Mouse (Mus musculus) left cerebral cortex, postnatal 36 days (tissue): Measurements from ENCODE around the gene Col1a1. TPM values are rescaled to one million over a fixed set of nuclear protein-coding genes. Genes with fewer than 3 reads are reported as not detected.
A peak's percentile ranks its signal among the peaks of the same experiment; 100 is the strongest.

Experiments
- DNase-seq, 2 experiments: peaks; one replicate each; pipeline ENCODE4 v3.0.0; 2021 to 2022; ENCODE audit warnings: low spot score in 2 of 2, mixed read lengths in 1 of 2
- intact Hi-C: fragments of 180-260 bp; cut with DNase I; formaldehyde crosslinking; loops from one replicate; pipeline ENCODE4 v1.15.1; 2025
- total RNA-seq, 2 experiments: library from RNA; stranded (reverse); gene quantifications; 2 replicates each; pipeline ENCODE4 v1.2.3; 2021

The Col1a1 gene
- total RNA-seq, 2 experiments from 2014 or later = 22.7 to 26.9 TPM

DNA sequence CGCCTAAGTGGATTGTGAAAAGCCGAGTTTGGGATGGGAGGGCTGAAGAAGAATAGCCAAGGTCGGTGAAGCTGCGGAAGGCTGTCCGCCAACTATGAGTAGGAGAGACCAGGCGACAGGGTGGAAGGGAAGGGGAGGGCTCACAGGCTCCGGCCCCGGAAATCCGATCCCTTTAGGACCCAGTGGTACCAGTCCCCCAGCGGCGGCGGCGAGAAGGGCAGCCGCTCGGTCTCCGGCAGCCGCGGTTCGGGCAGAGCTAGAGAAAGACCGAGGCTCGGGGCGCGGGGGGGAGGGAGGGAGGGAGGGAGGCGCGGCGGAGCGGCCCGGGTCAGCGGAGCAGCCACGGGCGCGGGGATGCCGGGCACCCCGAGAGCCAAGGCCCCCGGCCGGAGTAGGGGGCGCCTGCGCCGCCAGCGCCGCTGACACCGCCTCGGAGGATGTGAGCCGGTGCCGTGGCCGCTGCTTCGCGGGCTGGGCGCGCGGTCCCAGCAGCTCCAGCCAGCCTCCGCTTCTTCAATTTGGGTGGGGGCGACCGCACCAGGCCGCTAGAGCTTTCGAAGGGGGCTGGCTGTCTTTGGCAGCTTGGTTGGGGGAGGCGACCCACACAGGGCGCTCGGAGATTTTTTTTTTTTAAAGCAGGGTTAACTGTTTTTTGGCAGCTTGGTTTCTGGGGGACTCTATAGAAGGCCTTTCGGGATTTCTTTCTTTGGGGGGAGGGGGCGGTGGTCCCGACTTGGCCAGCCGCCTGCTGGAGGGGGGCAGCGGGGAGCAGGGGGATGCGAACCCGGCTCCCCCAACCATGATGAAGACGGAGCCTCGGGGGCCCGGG lies 54.9 kb downstream of the Col1a1 start, which contains the start of gene Ppp1r9b:
TSS of gene Ppp1r9b (plus strand) at position 287 of the 829 bp plus-strand sequence.
- intact Hi-C loops = loop anchor here (5.0 kb wide), 1 partner anchor 51 kb away; the partner anchor contains the start of gene Pdk2

DNA sequence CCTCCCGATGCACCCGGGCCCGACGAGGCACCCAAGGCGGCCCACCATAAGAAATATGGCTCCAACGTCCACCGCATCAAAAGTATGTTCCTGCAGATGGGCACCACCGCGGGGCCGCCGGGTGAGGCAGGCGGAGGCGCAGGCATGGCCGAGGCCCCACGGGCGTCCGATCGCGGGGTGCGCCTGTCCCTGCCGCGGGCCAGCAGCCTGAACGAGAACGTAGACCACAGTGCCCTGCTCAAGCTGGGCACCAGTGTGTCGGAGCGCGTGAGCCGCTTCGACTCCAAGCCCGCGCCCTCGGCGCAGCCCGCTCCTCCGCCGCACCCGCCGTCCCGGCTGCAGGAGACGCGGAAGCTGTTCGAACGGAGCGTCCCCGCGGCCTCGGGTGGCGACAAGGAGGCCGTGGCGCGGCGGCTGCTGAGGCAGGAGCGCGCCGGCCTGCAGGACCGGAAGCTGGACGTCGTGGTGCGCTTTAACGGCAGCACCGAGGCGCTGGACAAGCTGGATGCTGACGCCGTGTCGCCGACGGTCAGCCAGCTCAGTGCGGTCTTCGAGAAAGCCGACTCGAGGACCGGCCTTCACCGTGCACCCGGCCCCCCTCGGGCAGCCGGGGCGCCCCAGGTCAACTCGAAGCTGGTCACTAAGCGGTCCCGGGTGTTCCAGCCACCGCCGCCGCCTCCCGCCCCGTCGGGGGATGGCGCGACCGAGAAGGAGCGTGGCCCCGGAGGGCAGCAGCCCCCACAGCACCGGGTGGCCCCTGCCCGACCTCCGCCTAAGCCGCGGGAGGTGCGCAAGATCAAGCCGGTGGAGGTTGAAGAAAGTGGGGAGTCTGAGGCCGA lies 55.8 kb downstream of the Col1a1 start:
- peak in 1 of 2 experiments; percentile 69 for DNase-seq
- intact Hi-C loops = loop anchor here (5.0 kb wide), 1 partner anchor 50 kb away; the partner anchor contains the start of gene Pdk2

More for the DNA sequence above, 54.9 kb downstream of the Col1a1 start, which contains the start of gene Ppp1r9b:
- DNase-seq = peak; percentile 93

DNA sequence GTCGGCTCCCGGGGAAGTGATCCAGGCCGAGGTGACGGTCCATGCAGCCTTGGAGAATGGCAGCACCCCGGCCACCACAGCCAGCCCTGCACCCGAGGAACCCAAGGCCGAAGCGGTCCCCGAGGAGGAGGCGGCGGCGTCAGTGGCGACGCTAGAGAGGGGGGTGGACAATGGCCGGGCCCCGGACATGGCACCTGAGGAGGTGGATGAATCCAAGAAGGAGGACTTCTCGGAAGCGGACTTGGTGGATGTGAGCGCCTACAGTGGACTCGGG lies 56.4 kb downstream of the Col1a1 start:
- intact Hi-C loops = loop anchor here (5.0 kb wide), 1 partner anchor 50 kb away; the partner anchor contains the start of gene Pdk2
- DNase-seq = no peak

DNA sequence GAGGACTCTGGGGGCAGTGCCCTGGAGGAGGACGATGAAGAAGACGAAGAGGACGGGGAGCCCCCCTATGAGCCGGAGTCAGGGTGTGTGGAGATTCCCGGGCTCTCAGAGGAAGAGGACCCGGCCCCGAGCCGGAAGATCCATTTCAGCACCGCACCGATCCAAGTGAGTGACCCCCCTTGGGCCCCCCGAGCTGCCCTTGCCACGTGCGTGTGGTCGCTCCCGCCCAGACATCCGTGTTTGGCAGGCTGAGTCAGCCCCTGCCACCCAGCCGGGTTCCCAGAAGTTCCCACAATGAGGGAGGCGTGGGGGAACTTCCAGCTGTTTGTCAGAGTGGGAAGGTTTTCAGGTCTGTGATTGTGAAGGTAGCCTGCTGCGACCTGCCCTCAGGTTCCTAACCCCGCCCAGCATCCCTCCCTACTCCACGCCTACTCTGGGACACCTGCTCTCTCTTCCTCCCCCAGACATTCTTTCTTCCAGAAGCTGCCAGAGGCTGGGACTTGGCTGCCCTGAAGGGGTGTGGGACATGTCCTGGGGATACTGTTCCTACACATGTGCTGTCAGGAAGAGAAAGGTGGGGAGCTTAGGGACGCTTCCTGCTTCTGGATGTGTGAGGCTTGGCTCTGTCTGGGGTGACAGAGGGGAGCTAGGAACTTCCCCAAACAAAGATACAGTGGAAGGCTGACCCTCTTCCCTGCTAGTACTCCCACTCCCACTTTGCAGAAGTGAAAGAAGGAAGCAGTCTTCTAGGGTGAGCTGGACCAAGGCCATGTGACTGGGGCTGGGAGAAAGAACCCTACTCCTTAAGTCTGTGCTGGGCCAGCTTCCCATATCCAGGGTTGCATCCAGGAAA lies 57.0 kb downstream of the Col1a1 start:
- intact Hi-C loops = loop anchor here (5.0 kb wide), 1 partner anchor 49 kb away; the partner anchor contains the start of gene Pdk2

DNA sequence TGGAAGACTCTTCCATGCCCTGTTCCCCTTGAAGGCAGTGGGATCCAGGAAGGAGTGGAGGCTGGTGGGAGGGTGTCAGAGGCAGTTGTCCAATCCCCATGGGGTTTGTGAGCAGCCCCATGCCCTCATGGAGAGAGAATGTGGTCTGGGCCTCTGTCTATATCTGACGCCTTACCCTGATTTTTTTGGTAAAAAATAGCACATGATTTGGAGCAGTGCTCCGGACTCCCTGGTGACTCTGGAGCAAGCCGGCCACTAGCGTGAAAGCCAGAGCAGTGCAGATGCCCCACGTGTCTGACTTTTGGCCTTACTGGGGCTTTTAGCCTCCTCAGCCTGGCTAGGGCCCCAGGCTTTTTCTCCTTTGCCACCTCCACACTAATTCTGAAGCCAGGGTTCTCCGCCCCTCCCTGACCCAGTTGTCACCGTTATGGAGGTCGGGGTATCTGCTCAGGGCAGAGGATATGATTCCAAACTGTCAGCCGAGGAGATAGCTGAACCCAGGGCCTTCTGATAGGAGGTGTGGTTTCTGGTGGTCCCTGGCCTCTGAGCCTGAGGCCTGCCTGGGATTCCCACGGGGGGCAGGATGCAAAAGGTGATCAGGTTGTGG lies 58.3 kb downstream of the Col1a1 start:
- DNase-seq = no peak
- intact Hi-C loops = loop anchor here (5.0 kb wide), 1 partner anchor 48 kb away; the partner anchor contains the start of gene Pdk2

More for the DNA sequence above, 57.0 kb downstream of the Col1a1 start:
- peak in 1 of 2 experiments; percentile 49 for DNase-seq

DNA sequence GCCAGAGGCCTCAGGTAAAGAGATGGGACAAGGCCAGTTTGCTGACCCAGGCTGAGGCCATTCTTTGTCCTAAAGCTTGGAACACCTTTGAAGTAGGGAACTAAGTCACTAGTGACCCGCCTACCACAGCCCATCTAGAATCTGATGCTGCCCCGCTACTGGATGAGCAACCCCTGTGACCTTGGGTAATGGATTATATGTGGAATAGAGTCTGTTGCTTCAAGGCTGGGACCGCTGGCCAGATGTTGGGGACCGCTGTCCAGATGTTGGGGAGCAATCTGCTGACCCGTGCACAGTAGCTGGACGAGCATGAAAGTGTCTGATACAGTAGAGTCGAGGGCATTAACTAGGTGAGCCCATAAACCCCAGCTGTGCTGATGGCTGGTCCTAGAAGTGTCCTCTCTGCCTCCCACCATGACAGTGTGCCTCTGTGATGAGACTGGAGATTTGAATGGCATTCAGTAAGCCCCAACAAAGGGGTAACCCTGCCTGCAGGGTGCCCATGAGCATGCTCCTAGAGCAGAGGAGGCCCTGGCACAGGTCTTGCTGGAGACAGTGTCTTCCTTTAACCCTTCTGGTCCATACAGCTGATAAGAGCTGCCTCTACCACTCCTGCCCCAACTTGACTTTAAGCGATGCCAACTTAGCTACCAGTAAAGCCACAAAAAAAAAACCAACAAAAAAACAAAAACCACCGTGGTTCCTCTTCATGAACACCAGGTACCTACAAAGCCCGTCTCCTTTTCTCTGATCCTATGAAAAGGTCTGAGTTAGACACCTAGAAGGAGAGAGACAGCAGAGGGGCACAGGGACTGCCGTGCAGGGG lies 59.1 kb downstream of the Col1a1 start:
- intact Hi-C loops = loop anchor here (5.0 kb wide), 1 partner anchor 47 kb away; the partner anchor contains the start of gene Pdk2
- DNase-seq = no peak

DNA sequence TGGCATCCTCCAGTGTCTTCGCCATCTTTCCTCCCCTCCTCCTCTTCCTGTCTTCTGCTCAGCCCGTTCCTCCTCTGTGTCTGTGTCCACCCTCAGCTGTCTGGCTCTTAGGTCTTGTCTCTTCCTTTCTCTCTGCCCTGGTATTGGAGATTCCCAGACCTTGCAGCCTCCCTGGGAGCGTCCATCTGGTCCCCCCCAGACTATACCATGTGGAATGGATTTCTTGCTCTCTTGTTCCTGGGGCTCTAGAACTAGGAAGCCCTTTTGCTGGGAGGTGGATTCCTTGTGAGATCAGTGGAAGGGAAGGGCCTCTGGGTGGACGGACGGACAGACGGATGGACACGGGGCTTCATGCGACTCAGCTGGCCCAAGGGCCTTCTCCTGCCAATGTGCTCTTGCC lies 60.1 kb downstream of the Col1a1 start:
- no peak for DNase-seq
- intact Hi-C loops = no loop called here

DNA sequence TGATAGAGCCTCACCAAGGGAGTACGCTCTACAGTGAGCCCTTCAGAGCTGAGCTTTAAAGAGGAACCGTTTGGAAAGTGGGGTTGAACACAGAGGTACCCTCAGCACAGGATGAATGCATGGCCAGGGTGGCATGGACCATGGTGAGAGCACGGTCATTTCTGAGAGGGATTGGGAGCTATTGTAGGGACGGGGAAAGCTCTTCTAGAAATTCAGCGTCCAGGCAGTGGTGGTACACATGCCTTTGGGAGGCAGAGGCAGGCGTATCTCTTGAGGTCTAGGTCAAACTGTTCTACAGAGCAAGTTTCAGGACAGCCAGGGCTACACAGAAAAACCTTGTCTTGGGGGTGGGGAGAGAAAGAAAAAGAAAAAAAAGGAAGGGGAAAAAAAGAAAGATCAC lies 61.0 kb downstream of the Col1a1 start:
- intact Hi-C loops = no loop called here
- no peak for DNase-seq

DNA sequence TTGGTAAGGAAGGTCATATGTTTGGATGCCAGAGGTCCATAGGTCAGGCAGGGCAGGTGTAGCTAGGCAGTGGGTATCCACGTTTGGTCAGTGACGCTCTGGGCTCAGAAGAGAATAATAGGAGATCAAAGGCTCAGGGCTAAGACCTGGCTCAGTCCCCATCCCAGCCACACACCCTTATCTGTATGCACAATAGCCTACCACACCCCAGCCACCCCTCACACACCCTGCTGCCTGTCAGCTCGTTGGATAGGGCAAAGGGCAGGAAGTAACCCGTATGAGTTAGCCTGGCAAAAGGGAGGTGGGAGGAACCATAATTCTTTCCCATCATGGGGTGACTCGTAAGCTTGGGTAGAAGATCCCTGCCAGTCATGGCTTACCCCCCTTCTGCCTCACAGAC lies 61.6 kb downstream of the Col1a1 start:
- DNase-seq = no peak
- intact Hi-C loops = no loop called here

DNA sequence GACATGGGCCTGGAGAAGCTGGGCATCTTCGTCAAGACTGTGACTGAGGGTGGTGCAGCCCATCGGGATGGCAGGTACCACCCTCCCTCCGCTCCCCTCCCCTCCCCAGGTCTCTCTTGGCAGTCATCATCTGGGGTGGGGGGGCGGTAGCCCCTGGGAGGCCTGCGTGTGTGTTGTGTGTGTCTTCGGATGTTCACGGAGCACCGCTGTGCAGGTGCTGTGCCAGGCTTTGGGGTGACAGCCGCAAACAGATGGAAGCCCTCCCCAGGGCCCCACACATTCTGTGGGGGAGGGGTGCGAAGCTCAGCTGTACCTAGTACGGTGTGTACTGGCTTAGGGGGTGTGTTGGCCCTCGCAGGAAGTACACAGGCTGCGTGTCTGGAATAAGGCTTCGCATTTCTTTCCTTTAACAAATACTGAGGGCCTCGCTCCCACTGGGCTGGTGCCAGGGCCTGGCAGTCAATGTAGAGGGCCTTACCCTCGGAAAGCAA lies 62.1 kb downstream of the Col1a1 start:
- intact Hi-C loops = no loop called here
- peak in 1 of 2 experiments; percentile 71 for DNase-seq

DNA sequence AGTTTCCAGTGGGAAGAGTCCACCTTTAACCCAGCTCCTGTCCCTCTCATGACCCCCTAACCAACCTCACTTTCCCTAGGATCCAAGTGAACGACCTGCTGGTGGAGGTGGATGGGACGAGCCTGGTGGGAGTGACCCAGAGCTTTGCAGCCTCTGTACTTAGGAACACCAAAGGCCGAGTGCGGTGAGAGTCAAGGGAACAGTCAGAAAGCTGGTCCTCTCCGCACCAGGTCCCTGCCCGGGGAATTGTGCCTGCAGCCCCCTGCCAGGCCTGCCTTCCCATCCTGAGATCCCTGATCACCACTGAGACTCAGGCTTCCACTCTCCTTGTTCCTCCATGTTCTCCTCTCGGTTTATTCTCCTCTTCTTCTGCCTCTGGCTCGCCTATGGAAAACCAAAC lies 64.1 kb downstream of the Col1a1 start:
- DNase-seq = no peak
- intact Hi-C loops = loop anchor here (2.0 to 5.0 kb wide), 2 partner anchors 21 to 37 kb away; no protein-coding TSS in a partner anchor

DNA sequence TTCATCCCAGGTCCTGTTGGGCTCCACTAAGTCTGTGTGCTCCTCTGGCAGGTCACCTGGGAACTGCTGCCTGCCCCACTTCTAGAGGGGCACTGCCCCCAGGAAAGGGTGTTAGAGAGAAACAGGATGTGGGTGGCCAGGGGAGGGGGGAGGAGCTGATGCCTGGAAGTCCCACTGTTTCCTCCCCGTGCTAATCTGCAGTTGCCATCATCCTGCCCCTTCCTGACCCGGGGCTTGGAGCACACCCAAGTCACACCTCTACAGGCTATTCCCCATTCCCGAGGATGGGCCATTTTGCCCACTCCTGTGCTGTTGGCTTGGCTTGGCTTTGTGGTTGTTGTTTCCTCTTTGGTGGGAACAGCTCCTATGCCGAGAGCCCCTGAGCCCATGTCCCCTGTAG lies 64.5 kb downstream of the Col1a1 start:
- intact Hi-C loops = loop anchor here (2.0 to 5.0 kb wide), 2 partner anchors 22 to 37 kb away; no protein-coding TSS in a partner anchor
- no peak for DNase-seq

DNA sequence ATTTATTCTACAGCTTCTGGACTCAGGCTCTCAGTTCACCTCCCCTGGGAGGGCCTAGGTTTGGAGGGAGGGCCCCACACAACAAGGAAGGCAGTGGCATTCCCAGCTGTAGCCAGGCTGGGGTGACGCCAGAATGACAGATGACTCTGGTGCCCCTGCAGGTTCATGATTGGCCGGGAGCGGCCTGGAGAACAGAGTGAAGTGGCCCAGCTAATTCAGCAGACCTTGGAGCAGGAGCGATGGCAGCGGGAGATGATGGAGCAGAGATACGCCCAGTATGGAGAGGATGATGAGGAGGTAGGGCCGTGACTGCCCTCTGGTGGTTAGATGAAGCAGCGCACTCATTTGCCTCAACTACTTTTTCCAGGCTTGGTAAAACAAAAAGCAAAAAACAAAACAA lies 65.0 kb downstream of the Col1a1 start:
- intact Hi-C loops = loop anchor here (2.0 to 5.0 kb wide), 2 partner anchors 22 to 36 kb away; no protein-coding TSS in a partner anchor
- DNase-seq = peak in 1 of 2 experiments; percentile 57

DNA sequence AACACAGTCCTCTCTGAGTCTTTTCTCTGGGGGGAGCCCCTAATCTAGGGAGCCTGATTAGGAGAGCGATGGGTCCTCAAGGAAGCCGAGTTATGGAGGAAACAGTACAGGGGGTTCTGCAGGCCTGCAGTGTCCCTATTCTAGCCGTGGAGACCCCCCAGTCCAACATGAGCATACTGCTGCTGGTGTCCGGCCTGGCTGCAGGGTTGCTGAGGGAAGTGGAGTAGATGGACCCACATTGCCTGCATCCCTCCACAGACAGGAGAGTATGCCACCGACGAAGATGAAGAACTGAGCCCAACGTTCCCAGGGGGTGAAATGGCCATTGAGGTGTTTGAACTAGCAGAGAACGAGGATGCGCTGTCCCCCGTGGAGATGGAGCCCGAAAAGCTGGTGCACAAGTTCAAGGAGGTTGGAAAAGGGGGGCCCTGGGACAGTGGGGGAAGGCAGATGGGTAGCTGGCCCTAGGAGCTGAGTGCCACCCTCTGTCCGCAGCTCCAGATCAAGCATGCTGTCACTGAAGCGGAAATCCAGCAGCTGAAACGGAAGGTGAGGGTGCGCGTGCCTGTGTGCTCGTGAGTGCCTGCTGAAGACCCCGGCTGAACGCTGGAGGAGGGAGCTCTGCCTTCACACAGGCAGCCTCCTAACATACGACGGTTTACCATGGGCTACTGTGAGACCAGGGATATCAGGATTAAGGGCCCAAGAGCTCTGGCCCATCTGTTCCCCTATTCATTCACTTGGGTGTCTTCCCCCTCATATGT lies 65.7 kb downstream of the Col1a1 start:
- DNase-seq = no peak
- intact Hi-C loops = loop anchor here (2.0 to 5.0 kb wide), 2 partner anchors 23 to 36 kb away; no protein-coding TSS in a partner anchor
